11 mouse cellular contexts compared by ENCODE assay signal in the genomic region with DNA sequence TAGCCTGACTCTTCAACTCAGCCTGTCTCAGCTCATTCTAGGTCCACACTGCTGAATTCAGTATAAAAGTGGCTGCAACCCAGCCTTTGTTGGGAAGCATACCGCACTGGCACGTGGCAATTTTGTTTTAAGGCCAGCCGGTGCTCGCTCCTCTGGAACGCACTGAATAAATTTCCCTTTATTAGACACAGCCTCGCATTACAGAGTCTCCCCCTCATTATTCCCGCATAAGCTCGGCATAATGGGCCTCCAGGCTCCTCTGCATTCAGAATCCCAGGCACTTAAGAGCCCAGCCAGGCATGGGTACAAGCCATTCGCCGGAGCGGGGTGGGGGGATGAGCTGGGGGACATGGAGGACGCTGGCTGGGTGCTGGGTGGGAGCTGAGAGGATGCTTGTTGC.
DNase-seq lines count a peak whose midpoint lies in the region; ATAC-seq lines count a peak whose summit lies in the region.
"Had no signal": no experiment of that assay in that cellular context is flagged by ENCODE, and none has a peak within 500 bp of the region (broad histone marks: within the 10 kb centered on the region; RNA-seq: fewer than 3 reads in every experiment).

No protein-coding gene starts in this region.

- H3K27me3 ChIP-seq in neural tube, embryonic 11.5 days (ENCODE audit: control insufficient read depth, insufficient read depth, low read length): no peaks in the 10 kb centered on the region
- peaks cover 4% of the 10 kb centered on the region for H3K27me3 ChIP-seq in forebrain, embryonic 11.5 days (ENCODE audit: control insufficient read depth, insufficient read depth, low read length)
- H3K27me3 ChIP-seq in neural tube, embryonic 15.5 days (replicated peaks): no peaks in the 10 kb centered on the region

- no peak overlapping the region for H3K9ac ChIP-seq in neural tube, embryonic 11.5 days (ENCODE audit: low read length)
- peak overlapping the region; percentile 14; the same call in 1 of the 2 replicates for H3K9ac ChIP-seq in forebrain, embryonic 11.5 days (ENCODE audit: low read length)
- H3K9ac ChIP-seq in neural tube, embryonic 15.5 days (replicated peaks): no peak overlapping the region
- H3K9ac ChIP-seq: heart, embryonic 15.5 days; liver, embryonic 15.5 days had no signal

- H3K36me3 ChIP-seq in neural tube, embryonic 11.5 days (ENCODE audit: control insufficient read depth, insufficient read depth, low read length): no peaks in the 10 kb centered on the region
- H3K36me3 ChIP-seq in forebrain, embryonic 11.5 days (ENCODE audit: control insufficient read depth, insufficient read depth, low read length): no peaks in the 10 kb centered on the region
- no peaks in the 10 kb centered on the region for H3K36me3 ChIP-seq in neural tube, embryonic 15.5 days
- H3K36me3 ChIP-seq: heart, embryonic 15.5 days; liver, embryonic 15.5 days had no signal

- H3K27ac ChIP-seq in neural tube, embryonic 11.5 days (ENCODE audit: low read depth, low read length): 0 out of 2 replicates have a peak overlapping the region, but pooled peaks have one; percentile 34
- peak overlapping the region; percentile 39; the same call in 1 of the 2 replicates for H3K27ac ChIP-seq in forebrain, embryonic 11.5 days (ENCODE audit: low read depth, low read length)
- peak overlapping the region; percentile 83 for H3K27ac ChIP-seq in neural tube, embryonic 15.5 days (replicated peaks)
- H3K27ac ChIP-seq: heart, embryonic 15.5 days; liver, embryonic 15.5 days had no signal

- ATAC-seq in neural tube, embryonic 11.5 days (ENCODE audit: insufficient read depth, low FRiP score, low TSS enrichment): peak; percentile 31; the same call in 1 of the 2 replicates
- ATAC-seq in forebrain, embryonic 11.5 days (replicated peaks; ENCODE audit: low FRiP score): peak; percentile 84
- peak; percentile 88 for ATAC-seq in neural tube, embryonic 15.5 days (ENCODE audit: low FRiP score)
- ATAC-seq in cerebellum, adult (ENCODE audit: insufficient number of reproducible peaks, low FRiP score, low TSS enrichment): no peak

- H3K4me1 ChIP-seq in neural tube, embryonic 11.5 days (ENCODE audit: control insufficient read depth, insufficient read depth, low read length): peaks cover 16% of the 10 kb centered on the region
- H3K4me1 ChIP-seq in forebrain, embryonic 11.5 days (replicated peaks; ENCODE audit: control insufficient read depth, insufficient read depth, low read length): peaks cover 9% of the 10 kb centered on the region
- peaks cover 49% of the 10 kb centered on the region for H3K4me1 ChIP-seq in neural tube, embryonic 15.5 days
- H3K4me1 ChIP-seq: liver, embryonic 15.5 days had no signal

- DNase-seq in neural tube, embryonic 11.5 days (ENCODE audit: low spot score): peak; percentile 51
- DNase-seq in neural tube, embryonic 10.5 days (ENCODE audit: extremely low spot score, low spot score): no peak
- DNase-seq in forebrain, embryonic 11.5 days (ENCODE audit: low spot score): peak; percentile 76
- DNase-seq in layer of hippocampus, postnatal 14 days (ENCODE audit: low spot score in 2 of 2): peak; percentile 43 to 63
- no peak for DNase-seq in spleen, postnatal 10 days (ENCODE audit: low spot score in 2 of 2)
- DNase-seq: kidney, postnatal 25 days; thymus, adult 18-20 months had no signal

- no peaks in the 10 kb centered on the region for H3K9me3 ChIP-seq in neural tube, embryonic 11.5 days (ENCODE audit: control insufficient read depth, low read length)
- no peaks in the 10 kb centered on the region for H3K9me3 ChIP-seq in forebrain, embryonic 11.5 days (ENCODE audit: control insufficient read depth, low read length)
- no peaks in the 10 kb centered on the region for H3K9me3 ChIP-seq in neural tube, embryonic 15.5 days (replicated peaks)
- H3K9me3 ChIP-seq: heart, embryonic 15.5 days; liver, embryonic 15.5 days had no signal

- 47% methylated on average over 12 of the region's 12 CpGs for WGBS in neural tube, embryonic 11.5 days
- 29% methylated on average over 12 of the region's 12 CpGs for WGBS in forebrain, embryonic 11.5 days
- 22% methylated on average over 12 of the region's 12 CpGs for WGBS in neural tube, embryonic 15.5 days

- H3K4me2 ChIP-seq in neural tube, embryonic 11.5 days (ENCODE audit: low read depth): no peak overlapping the region
- H3K4me2 ChIP-seq in forebrain, embryonic 11.5 days (ENCODE audit: low read depth, low read length, severe bottlenecking): no peak overlapping the region
- H3K4me2 ChIP-seq in neural tube, embryonic 15.5 days: peak overlapping the region; percentile 5; the same call in 1 of the 2 replicates
- H3K4me2 ChIP-seq: heart, embryonic 15.5 days; liver, embryonic 15.5 days had no signal

- H3K4me3 ChIP-seq in neural tube, embryonic 11.5 days (ENCODE audit: low read depth, low read length): no peak overlapping the region
- H3K4me3 ChIP-seq in forebrain, embryonic 11.5 days (ENCODE audit: low read depth, low read length): no peak overlapping the region
- no peak overlapping the region for H3K4me3 ChIP-seq in neural tube, embryonic 15.5 days (replicated peaks)
- H3K4me3 ChIP-seq: heart, embryonic 15.5 days; liver, embryonic 15.5 days had no signal

Comparison
In these comparisons a context has a peak if more than half of its experiments do, and no peak if none do; other contexts are left out.
1. DNase-seq: peak in neural tube, embryonic 11.5 days (single experiment), forebrain, embryonic 11.5 days (single experiment) and layer of hippocampus, postnatal 14 days (2 of 2); none in neural tube, embryonic 10.5 days (single experiment) and spleen, postnatal 10 days (0 of 2).
2. Peak in every context shown above with its lines, with median percentiles within 50 percentile points of each other: H3K27ac ChIP-seq.